Mouse (Mus musculus): ENCODE measurements around the gene Olfr56.

- no peak for TF ChIP-seq CTCF (IDR thresholded peaks at IDR 0.05; ENCODE audit: low read depth)
- no peak for TF ChIP-seq EP300 (optimal IDR thresholded peaks at IDR 0.05)
Observed at GRCm38 (mm10) chr11:49175345-49175744, 196.7 kb downstream of the Olfr56 start.

Data from stomach, postnatal 0 days (tissue).